Mouse (Mus musculus): ENCODE measurements around the gene Setd5.
A peak's percentile ranks its signal among the peaks of the same experiment; 100 is the strongest.

Setd5 gene

GRCm38 (mm10) chr6:113076686-113077516, at the start of gene Setd5:
Setd5 (plus strand) TSS chr6:113077365.
- DNase-seq (ENCODE audit: extremely low read depth, low read depth, low spot score), result peak; percentile 72

- DNase-seq (ENCODE audit: extremely low read depth, low read depth, low spot score), result no peak
These were observed 49.7 kb upstream of the Setd5 start for GRCm38 (mm10) chr6:113027446-113027845.

- DNase-seq (ENCODE audit: extremely low read depth, low read depth, low spot score), result no peak
These were observed 48.2 kb upstream of the Setd5 start for GRCm38 (mm10) chr6:113029006-113029405.

GRCm38 (mm10) chr6:113030553-113030952, 46.6 kb upstream of the Setd5 start:
- DNase-seq (ENCODE audit: extremely low read depth, low read depth, low spot score), result no peak

GRCm38 (mm10) chr6:113030970-113031660, 46.0 kb upstream of the Setd5 start:
- DNase-seq (ENCODE audit: extremely low read depth, low read depth, low spot score), result no peak

- DNase-seq (ENCODE audit: extremely low read depth, low read depth, low spot score), result no peak
These were observed 45.0 kb upstream of the Setd5 start for GRCm38 (mm10) chr6:113032121-113032520.

- peak; percentile 84 for DNase-seq (ENCODE audit: extremely low read depth, low read depth, low spot score)
These were observed 44.0 kb upstream of the Setd5 start for GRCm38 (mm10) chr6:113033185-113033584.

GRCm38 (mm10) chr6:113034466-113034865, 42.7 kb upstream of the Setd5 start:
- DNase-seq (ENCODE audit: extremely low read depth, low read depth, low spot score), result peak; percentile 85

- DNase-seq (ENCODE audit: extremely low read depth, low read depth, low spot score), result no peak
These were observed 40.5 kb upstream of the Setd5 start for GRCm38 (mm10) chr6:113036463-113037175.

- peak; percentile 80 for DNase-seq (ENCODE audit: extremely low read depth, low read depth, low spot score)
These were observed 39.0 kb upstream of the Setd5 start for GRCm38 (mm10) chr6:113037946-113038734.

GRCm38 (mm10) chr6:113038735-113039058, 38.5 kb upstream of the Setd5 start:
- no peak for DNase-seq (ENCODE audit: extremely low read depth, low read depth, low spot score)

GRCm38 (mm10) chr6:113040319-113040718, 36.8 kb upstream of the Setd5 start:
- no peak for DNase-seq (ENCODE audit: extremely low read depth, low read depth, low spot score)

- DNase-seq (ENCODE audit: extremely low read depth, low read depth, low spot score), result no peak
These were observed 35.8 kb upstream of the Setd5 start for GRCm38 (mm10) chr6:113041215-113041990.

GRCm38 (mm10) chr6:113045575-113045974, 31.6 kb upstream of the Setd5 start:
- no peak for DNase-seq (ENCODE audit: extremely low read depth, low read depth, low spot score)

GRCm38 (mm10) chr6:113046041-113046975, 30.9 kb upstream of the Setd5 start, which contains the start of gene Thumpd3:
Thumpd3 (plus strand) TSS chr6:113046225.
- no peak for DNase-seq (ENCODE audit: extremely low read depth, low read depth, low spot score)

- DNase-seq (ENCODE audit: extremely low read depth, low read depth, low spot score), result no peak
These were observed 30.0 kb upstream of the Setd5 start for GRCm38 (mm10) chr6:113047016-113047746.

GRCm38 (mm10) chr6:113048371-113048770, 28.8 kb upstream of the Setd5 start:
- no peak for DNase-seq (ENCODE audit: extremely low read depth, low read depth, low spot score)

- DNase-seq (ENCODE audit: extremely low read depth, low read depth, low spot score), result no peak
These were observed 28.0 kb upstream of the Setd5 start for GRCm38 (mm10) chr6:113049159-113049558.

All from fat pad, adult 2 months (tissue).